Mouse (Mus musculus) Patski (cell line): ENCODE data around the gene Stk38. TPM values are rescaled to one million over a fixed set of nuclear protein-coding genes. Genes with fewer than 3 reads are reported as not detected.

Experiments used
- ATAC-seq: fragments of 100-300 bp; one replicate; pipeline ENCODE4 v1.8.0; 2021
- CTCF ChIA-PET: fragments of 350-600 bp; sonication (Branson Sonifier 250); formaldehyde crosslinking; loops from one replicate; lab custom pipeline; 2022; ENCODE audit warnings: inconsistent platforms; lab: Charles Lee
- POLR2A ChIA-PET: fragments of 350-600 bp; sonication (Branson Sonifier 250); formaldehyde crosslinking; loops from one replicate; lab custom pipeline; 2022; ENCODE audit warnings: antibody characterized with exemption, inconsistent platforms; lab: Charles Lee
- DNase-seq: peaks from one replicate; pipeline ENCODE4 v3.0.0-alpha.2; 2011; ENCODE audit warnings: low read depth, low spot score
- H3K27me3 ChIP-seq: fragments of 371-371 bp; one replicate; pipeline ENCODE4 v1.5.1; 2021
- CTCF ChIP-seq: fragments of 100-300 bp; IDR thresholded peaks from one replicate; pipeline ENCODE4 v1.5.1; 2021
- in situ Hi-C: fragments of 300-500 bp; cut with MboI; formaldehyde crosslinking; loops from 3 replicates; pipeline ENCODE4 v1.11.1; 2018; ENCODE audit warnings: low pct_unique_long_range_greater_than_20kb, mixed read lengths
- polyA plus RNA-seq: library from polyadenylated mRNA; unstranded; gene quantifications from one replicate; pipeline ENCODE4 v1.2.3, GENCODE M21; 2021

Stk38 gene
- polyA plus RNA-seq, 1 experiment from 2014 or later: 94.5 TPM

- DNase-seq (no peak), ATAC-seq (no peak)
- in situ Hi-C loops: no loop called here
- no peak for TF ChIP-seq CTCF
- POLR2A ChIA-PET: no interaction called here
- H3K27me3 ChIP-seq: no peaks in the 10 kb centered on the region
- CTCF ChIA-PET: interaction anchor here (0.6 kb wide), 1 partner anchor 8 kb away, joined by 3 read pairs; no protein-coding TSS in a partner anchor
Measured at GRCm38 (mm10) chr17:28934120-28934916, 73.5 kb downstream of the Stk38 start.

- CTCF ChIA-PET: interaction anchor here (0.7 kb wide), 1 partner anchor 12 kb away, joined by 3 read pairs; no protein-coding TSS in a partner anchor
- TF ChIP-seq CTCF: no peak
Measured at GRCm38 (mm10) chr17:28932274-28932673, 75.5 kb downstream of the Stk38 start.

GRCm38 (mm10) chr17:28931436-28932211, 76.2 kb downstream of the Stk38 start:
- H3K27me3 ChIP-seq: no peaks in the 10 kb centered on the region
- CTCF ChIA-PET: interaction anchor here (1.2 to 1.3 kb wide), 2 partner anchors 59 to 84 kb away, joined by 3 to 4 read pairs; no protein-coding TSS in a partner anchor
- DNase-seq (no peak), ATAC-seq (no peak)
- in situ Hi-C loops: no loop called here
- no peak for TF ChIP-seq CTCF
- POLR2A ChIA-PET: no interaction called here

More at GRCm38 (mm10) chr17:28932274-28932673, 75.5 kb downstream of the Stk38 start:
- DNase-seq: no peak
- no peaks in the 10 kb centered on the region for H3K27me3 ChIP-seq
- POLR2A ChIA-PET: no interaction called here
- ATAC-seq: no peak
- in situ Hi-C loops: no loop called here

GRCm38 (mm10) chr17:28930392-28931074, 77.3 kb downstream of the Stk38 start:
- peak; percentile 66 for DNase-seq
- in situ Hi-C loops: no loop called here
- TF ChIP-seq CTCF: peak; percentile 45
- ChIA-PET CTCF (interaction anchor here (1.2 to 1.6 kb wide), 3 partner anchors 58 to 85 kb away, joined by 3 to 5 read pairs (median 4); no protein-coding TSS in a partner anchor), POLR2A (no interaction called here)
- peak; percentile 58 for ATAC-seq
- H3K27me3 ChIP-seq: no peaks in the 10 kb centered on the region

- in situ Hi-C loops: no loop called here
- ChIA-PET POLR2A (no interaction called here), CTCF (interaction anchor here (1.6 kb wide), 1 partner anchor 74 kb away, joined by 5 read pairs; no protein-coding TSS in a partner anchor)
- H3K27me3 ChIP-seq: no peaks in the 10 kb centered on the region
- ATAC-seq (no peak), DNase-seq (no peak)
- TF ChIP-seq CTCF: no peak
Measured at GRCm38 (mm10) chr17:28929369-28929768, 78.4 kb downstream of the Stk38 start.

- DNase-seq: no peak
- no peak for ATAC-seq
- in situ Hi-C loops: no loop called here
- TF ChIP-seq CTCF: no peak
- POLR2A ChIA-PET: no interaction called here
- H3K27me3 ChIP-seq: no peaks in the 10 kb centered on the region
- CTCF ChIA-PET: interaction anchor here (1.1 to 2.8 kb wide), 5 partner anchors 13 to 319 kb away, joined by 3 to 9 read pairs (median 3); partner anchors contain the start of gene 4930539E08Rik
Measured at GRCm38 (mm10) chr17:28928004-28928403, 79.8 kb downstream of the Stk38 start.

GRCm38 (mm10) chr17:28926866-28927635, 80.7 kb downstream of the Stk38 start:
- peak; percentile 95 for TF ChIP-seq CTCF
- CTCF ChIA-PET: interaction anchor here (0.7 to 2.8 kb wide), 17 partner anchors 8 to 320 kb away, joined by 3 to 11 read pairs (median 3); partner anchors contain the start of genes 4930539E08Rik and Kctd20

GRCm38 (mm10) chr17:28926380-28926779, 81.4 kb downstream of the Stk38 start:
- ChIA-PET POLR2A (no interaction called here), CTCF (interaction anchor here (0.7 to 2.8 kb wide), 17 partner anchors 9 to 320 kb away, joined by 3 to 11 read pairs (median 3); partner anchors contain the start of genes 4930539E08Rik and Kctd20)
- DNase-seq (no peak), ATAC-seq (no peak)
- in situ Hi-C loops: no loop called here
- peaks cover 2% of the 10 kb centered on the region for H3K27me3 ChIP-seq
- TF ChIP-seq CTCF: peak; percentile 93

More at GRCm38 (mm10) chr17:28926866-28927635, 80.7 kb downstream of the Stk38 start:
- in situ Hi-C loops: no loop called here
- no peaks in the 10 kb centered on the region for H3K27me3 ChIP-seq
- ATAC-seq: no peak
- POLR2A ChIA-PET: no interaction called here
- DNase-seq: no peak

- POLR2A ChIA-PET: no interaction called here
Measured at GRCm38 (mm10) chr17:28924957-28925595, 82.7 kb downstream of the Stk38 start.

More at GRCm38 (mm10) chr17:28924957-28925595, 82.7 kb downstream of the Stk38 start:
- ATAC-seq: no peak
- CTCF ChIA-PET: interaction anchor here (0.9 to 2.8 kb wide), 8 partner anchors 10 to 302 kb away, joined by 3 to 11 read pairs (median 4); partner anchors contain the start of genes 4930539E08Rik and Srpk1
- no peak for DNase-seq
- peaks cover 5% of the 10 kb centered on the region for H3K27me3 ChIP-seq
- TF ChIP-seq CTCF: no peak
- in situ Hi-C loops: no loop called here
